Mouse (Mus musculus): ENCODE measurements around the gene Scin.

- TF ChIP-seq CTCF (IDR thresholded peaks at IDR 0.05) (no peak), EP300 (IDR thresholded peaks at IDR 0.05; ENCODE audit: insufficient read depth, low read depth, low read length) (no peak)
Observed at GRCm38 (mm10) chr12:40027444-40027843, 106.6 kb downstream of the Scin start.

Data from heart, adult 2 months (tissue).